Mouse (Mus musculus) retina, adult 2 months (tissue): Measurements from ENCODE around the gene Zscan29.
"Not testable (repeated sequence)": the region's sequence is repeated elsewhere in the genome, so short reads cannot be mapped to it uniquely, and the experiment has no call there.

Source experiments
- DNase-seq: peaks from one replicate; pipeline ENCODE4 v3.0.0-alpha.2; 2012; ENCODE audit warnings: low read depth, low spot score

Gene Zscan29

GRCm38 (mm10) chr2:121137371-121137770 lies 33.6 kb downstream of the Zscan29 start:
- no peak for DNase-seq

DNA sequence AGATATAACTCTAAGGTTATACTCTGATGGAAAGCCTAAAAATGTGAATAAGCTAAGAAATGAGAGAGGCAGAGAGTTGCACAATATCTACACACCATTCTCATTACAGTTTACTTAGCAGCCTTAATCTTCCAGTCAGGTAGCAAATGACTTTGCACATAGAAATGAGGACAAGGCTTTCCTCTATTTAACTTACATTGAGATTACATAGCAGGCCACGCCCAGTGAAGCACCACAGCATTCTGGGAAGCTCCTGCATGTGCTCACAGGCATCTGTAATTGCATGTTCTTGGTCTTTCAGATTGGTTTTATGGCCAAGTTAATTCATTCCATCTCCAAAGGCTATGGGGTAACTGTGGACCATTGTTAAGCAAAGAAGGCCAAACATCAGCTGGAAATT lies 38.1 kb downstream of the Zscan29 start:
- DNase-seq: no peak

DNA sequence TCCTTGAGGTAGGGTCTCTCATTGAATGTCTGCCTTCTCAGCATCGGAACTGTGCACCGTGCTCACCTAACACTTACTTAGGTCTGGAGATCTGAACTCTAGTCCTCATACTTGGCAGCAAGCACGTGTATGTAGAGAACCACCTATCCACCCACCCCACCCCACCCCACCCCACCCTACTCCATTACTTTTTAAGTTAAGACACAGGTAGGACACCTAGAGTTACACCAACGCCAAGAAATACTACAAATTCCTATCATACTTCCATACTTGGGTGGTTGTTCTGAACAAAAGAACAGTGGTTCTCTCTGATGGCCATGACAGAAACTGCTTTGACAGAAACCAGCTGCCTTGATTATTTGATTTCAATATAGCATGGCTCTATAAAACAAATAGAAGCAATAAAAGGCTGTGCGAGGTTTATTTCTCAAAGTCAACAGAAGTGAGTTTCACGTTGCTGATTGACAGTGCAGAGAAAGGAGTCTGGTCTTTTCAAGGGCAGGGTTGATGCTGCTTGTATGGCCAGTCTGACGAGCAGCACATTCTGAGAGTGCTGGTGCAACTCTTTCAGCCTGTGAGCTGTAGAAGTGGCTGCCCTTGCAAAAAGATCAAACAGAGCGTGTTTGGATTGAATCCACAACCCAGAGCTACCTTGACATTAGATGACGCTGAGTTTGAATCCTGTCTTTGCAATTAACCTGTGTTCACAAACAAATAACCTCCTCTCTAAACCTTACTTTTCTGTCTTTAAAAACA lies 41.9 kb downstream of the Zscan29 start:
- no peak for DNase-seq

DNA sequence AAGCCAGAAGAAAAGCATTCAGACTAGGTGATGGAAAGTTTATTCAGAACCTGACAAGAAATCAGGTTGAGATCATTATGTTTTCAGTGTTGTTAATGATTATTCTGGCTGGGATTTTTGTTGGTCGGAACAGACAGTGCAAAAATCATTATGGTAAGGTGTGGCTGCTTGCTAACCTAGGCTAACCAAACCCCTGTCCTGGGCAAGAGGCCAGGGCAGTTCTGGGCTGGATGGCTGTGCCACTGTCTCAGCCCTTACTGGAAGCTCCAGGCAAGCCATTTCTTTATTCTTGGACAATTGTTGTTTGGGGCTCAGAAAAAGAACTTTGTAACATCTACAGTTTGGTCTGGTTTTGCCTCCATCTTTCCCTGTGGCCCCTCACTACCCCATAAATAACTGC lies 43.4 kb downstream of the Zscan29 start:
- DNase-seq: no peak

- DNase-seq: not testable (repeated sequence)
These were observed 44.6 kb downstream of the Zscan29 start for GRCm38 (mm10) chr2:121126302-121126701.

DNA sequence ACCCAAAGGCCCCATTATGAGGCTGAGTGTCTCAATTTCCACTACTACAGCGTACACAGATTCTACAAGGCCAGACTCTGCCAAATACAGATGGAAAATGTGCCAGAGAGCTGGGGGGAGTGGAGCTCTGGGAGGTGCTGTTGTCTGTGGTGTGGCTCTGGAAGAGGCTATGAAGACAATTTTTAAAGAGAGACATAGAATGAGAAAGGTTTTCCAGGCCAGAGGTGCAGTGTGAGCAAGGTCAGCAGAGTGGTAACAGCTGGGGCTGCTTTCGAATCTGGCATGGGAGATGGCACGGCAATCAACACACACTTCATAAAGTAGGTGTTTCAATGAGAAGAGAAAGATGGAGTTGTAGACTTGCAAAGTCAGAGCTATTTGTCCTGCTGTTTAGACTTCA lies 51.7 kb downstream of the Zscan29 start:
- no peak for DNase-seq

DNA sequence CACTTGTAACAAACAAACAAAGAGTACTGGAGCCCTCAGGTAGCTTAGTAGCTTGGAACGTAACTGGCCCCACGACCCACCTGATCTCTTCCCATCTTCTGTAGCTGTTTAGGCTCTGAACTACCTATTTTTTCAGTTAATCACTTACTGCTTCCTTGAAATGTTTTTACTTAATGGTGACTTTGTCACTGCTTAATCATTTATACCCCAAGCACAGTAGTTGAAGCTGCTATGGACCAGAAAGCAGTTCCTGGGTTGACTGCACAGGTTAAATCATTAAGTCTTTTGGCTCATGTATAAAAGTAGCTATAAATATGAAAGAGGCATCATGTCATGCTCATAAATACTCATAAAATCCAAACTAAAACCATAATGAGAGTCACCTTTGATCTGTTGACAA lies 55.5 kb downstream of the Zscan29 start:
- DNase-seq: no peak

DNA sequence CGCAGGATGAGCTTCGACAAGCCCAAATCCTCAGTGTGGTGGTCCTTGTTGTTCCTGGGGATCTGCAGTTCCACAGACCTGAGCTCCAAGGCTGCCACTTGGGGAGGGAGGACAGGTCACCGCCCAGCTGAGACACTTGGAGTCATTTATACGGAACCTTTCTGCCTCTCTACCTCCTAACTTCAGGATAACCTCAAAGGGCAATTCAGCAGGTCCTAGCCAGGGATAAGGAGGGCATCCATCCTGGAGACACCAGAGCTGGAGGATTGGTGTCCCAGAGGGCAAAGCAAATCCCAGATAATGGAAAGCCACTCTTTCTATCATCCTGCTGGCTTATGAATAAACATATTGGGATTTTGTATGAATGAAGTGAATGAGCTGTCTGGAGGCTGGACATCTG lies 61.2 kb downstream of the Zscan29 start, which contains the start of gene Tgm7:
Gene Tgm7, minus strand, starts transcription at position 101 of the 400 bp plus-strand sequence.
- no peak for DNase-seq
